In genomic region chr13:47398976-47399375, GRCm38 (mm10) we compare ENCODE assay signal across 18 mouse cellular contexts.
A peak's percentile ranks its signal among the peaks of the same experiment; 100 is the strongest.
DNase-seq lines count a peak whose midpoint lies in the region; ATAC-seq and TF ChIP-seq lines count a peak whose summit lies in the region.
"Had no signal": no experiment of that assay in that cellular context is flagged by ENCODE, and none has a peak within 500 bp of the region (broad histone marks: within the 10 kb centered on the region; RNA-seq: fewer than 3 reads in every experiment).

No protein-coding gene starts in this region.

- no peak overlapping the region for H3K9ac ChIP-seq in hindbrain, embryonic 16.5 days (ENCODE audit: low read depth, low read length)
- no peak overlapping the region for H3K9ac ChIP-seq in hindbrain, embryonic 13.5 days
- no peak overlapping the region for H3K9ac ChIP-seq in neural tube, embryonic 13.5 days
- H3K9ac ChIP-seq: embryonic facial prominence, embryonic 13.5 days; forebrain, embryonic 13.5 days; forebrain, postnatal 0 days; heart, embryonic 15.5 days had no signal

- no peaks in the 10 kb centered on the region for H3K4me1 ChIP-seq in cerebellum, adult 2 months (ENCODE audit: control insufficient read depth, insufficient read depth, low read length)
- H3K4me1 ChIP-seq in hindbrain, embryonic 16.5 days (ENCODE audit: control insufficient read depth, insufficient read depth, low read depth, low read length) = no peaks in the 10 kb centered on the region
- H3K4me1 ChIP-seq in hindbrain, embryonic 13.5 days (replicated peaks) = peaks cover 14% of the 10 kb centered on the region
- peaks cover 11% of the 10 kb centered on the region for H3K4me1 ChIP-seq in neural tube, embryonic 13.5 days (replicated peaks)
- H3K4me1 ChIP-seq: embryonic facial prominence, embryonic 13.5 days; heart, embryonic 15.5 days had no signal

- no peak for TF ChIP-seq POLR2A in cerebellum, adult 2 months (IDR thresholded peaks at IDR 0.05; ENCODE audit: borderline replicate concordance, insufficient read depth, low read length)

- ATAC-seq in hindbrain, embryonic 16.5 days = peak; percentile 30; the same call in 1 of the 2 replicates
- ATAC-seq in hindbrain, embryonic 13.5 days (ENCODE audit: low FRiP score) = no peak
- ATAC-seq in neural tube, embryonic 13.5 days (ENCODE audit: low read depth) = no peak
- ATAC-seq: forebrain, embryonic 13.5 days; forebrain, postnatal 0 days had no signal

- H3K4me2 ChIP-seq in hindbrain, embryonic 16.5 days (ENCODE audit: low read length) = no peak overlapping the region
- H3K4me2 ChIP-seq in hindbrain, embryonic 13.5 days = no peak overlapping the region
- H3K4me2 ChIP-seq in neural tube, embryonic 13.5 days = no peak overlapping the region
- H3K4me2 ChIP-seq: embryonic facial prominence, embryonic 13.5 days; forebrain, embryonic 13.5 days; heart, embryonic 11.5 days; heart, embryonic 15.5 days had no signal

- no peak overlapping the region for H3K27ac ChIP-seq in cerebellum, adult 2 months (ENCODE audit: insufficient read depth, low read length)
- H3K27ac ChIP-seq in hindbrain, embryonic 16.5 days (ENCODE audit: low read depth, low read length) = no peak overlapping the region
- H3K27ac ChIP-seq in hindbrain, embryonic 13.5 days = no peak overlapping the region
- H3K27ac ChIP-seq in neural tube, embryonic 13.5 days (replicated peaks) = peak overlapping the region; percentile 67
- H3K27ac ChIP-seq: embryonic facial prominence, embryonic 13.5 days; forebrain, embryonic 13.5 days; heart, adult 2 months; heart, embryonic 15.5 days had no signal

- peak; percentile 4 to 8 for DNase-seq in cerebellum, postnatal 14 days
- no peak for DNase-seq in cerebellum, adult 2 months
- DNase-seq in neural tube, embryonic 10.5 days (ENCODE audit: extremely low spot score, low spot score) = no peak
- DNase-seq in kidney, adult 8-10 months = no peak
- DNase-seq: adrenal gland, postnatal 10 days; cerebellum, adult 11-12 months; cerebellum, adult 9-11 months; forebrain, postnatal 0 days; gastrocnemius, postnatal 14 days; heart, adult 2 months; heart, postnatal 14 days had no signal

- no peaks in the 10 kb centered on the region for H3K36me3 ChIP-seq in hindbrain, embryonic 16.5 days (ENCODE audit: control insufficient read depth, insufficient read depth, low read length)
- no peaks in the 10 kb centered on the region for H3K36me3 ChIP-seq in hindbrain, embryonic 13.5 days
- H3K36me3 ChIP-seq in neural tube, embryonic 13.5 days = no peaks in the 10 kb centered on the region
- H3K36me3 ChIP-seq: embryonic facial prominence, embryonic 13.5 days; heart, embryonic 15.5 days had no signal

- 0 out of 2 replicates have a peak, but pooled peaks cover 2% of the 10 kb centered on the region for H3K9me3 ChIP-seq in hindbrain, embryonic 16.5 days (ENCODE audit: control insufficient read depth, low read length)
- H3K9me3 ChIP-seq in hindbrain, embryonic 13.5 days = no peaks in the 10 kb centered on the region
- no peaks in the 10 kb centered on the region for H3K9me3 ChIP-seq in neural tube, embryonic 13.5 days
- H3K9me3 ChIP-seq: embryonic facial prominence, embryonic 13.5 days; heart, embryonic 15.5 days had no signal

- WGBS in cerebellum, adult 2 months = 25% methylated on average over 5 of the region's 5 CpGs
- 61% methylated on average over 5 of the region's 5 CpGs for WGBS in hindbrain, embryonic 16.5 days
- WGBS in hindbrain, embryonic 13.5 days = 71% methylated on average over 5 of the region's 5 CpGs
- 57% methylated on average over 5 of the region's 5 CpGs for WGBS in neural tube, embryonic 13.5 days

- no peak for TF ChIP-seq CTCF in cerebellum, adult 2 months (IDR thresholded peaks at IDR 0.05; ENCODE audit: borderline replicate concordance, insufficient read depth, low read depth, low read length)

- no peak overlapping the region for H3K4me3 ChIP-seq in cerebellum, adult 2 months (replicated peaks; ENCODE audit: insufficient read depth, low read depth, low read length)
- H3K4me3 ChIP-seq in hindbrain, embryonic 16.5 days (ENCODE audit: low read length) = no peak overlapping the region
- H3K4me3 ChIP-seq in hindbrain, embryonic 13.5 days = no peak overlapping the region
- no peak overlapping the region for H3K4me3 ChIP-seq in neural tube, embryonic 13.5 days
- H3K4me3 ChIP-seq: embryonic facial prominence, embryonic 13.5 days; forebrain, embryonic 13.5 days; heart, adult 2 months; heart, embryonic 15.5 days had no signal

- no peaks in the 10 kb centered on the region for H3K27me3 ChIP-seq in cerebellum, adult 2 months (ENCODE audit: control insufficient read depth, insufficient read depth, low read length)
- no peaks in the 10 kb centered on the region for H3K27me3 ChIP-seq in hindbrain, embryonic 16.5 days (replicated peaks; ENCODE audit: control insufficient read depth, insufficient read depth, low read length)
- no peaks in the 10 kb centered on the region for H3K27me3 ChIP-seq in hindbrain, embryonic 13.5 days
- no peaks in the 10 kb centered on the region for H3K27me3 ChIP-seq in neural tube, embryonic 13.5 days
- H3K27me3 ChIP-seq: embryonic facial prominence, embryonic 13.5 days; heart, embryonic 15.5 days had no signal

Comparison
In these comparisons a context has a peak if more than half of its experiments do, and no peak if none do; other contexts are left out.
1. DNase-seq: peak in cerebellum, postnatal 14 days (2 of 2); none in cerebellum, adult 2 months (0 of 2), neural tube, embryonic 10.5 days (single experiment) and kidney, adult 8-10 months (0 of 2).